Mouse (Mus musculus) stomach, embryonic 15.5 days (tissue): ENCODE results near the gene Plau. TPM values are rescaled to one million over a fixed set of nuclear protein-coding genes. Genes with fewer than 3 reads are reported as not detected.

ENCODE experiments used
- ATAC-seq: fragments of 200-750 bp; cut with Nextera tagmentation; 2 replicates; pipeline ENCODE4 v1.8.0; 2017; ENCODE audit warnings: low read depth, moderate number of reproducible peaks, moderate TSS enrichment; ENCODE audit not compliant: insufficient read depth, low FRiP score
- H3K27ac ChIP-seq: fragments of 300-500 bp; sonication (generic); 2 replicates; pipeline ENCODE4 v1.5.1; 2015; ENCODE audit warnings: mild to moderate bottlenecking, inconsistent platforms
- H3K27me3 ChIP-seq: fragments of 300-500 bp; sonication (generic); replicated peaks from 2 replicates; pipeline ENCODE4 v1.6.1; 2015; ENCODE audit warnings: inconsistent platforms
- H3K36me3 ChIP-seq: fragments of 300-500 bp; sonication (generic); 2 replicates; pipeline ENCODE4 v1.6.1; 2015; ENCODE audit warnings: inconsistent platforms
- H3K4me1 ChIP-seq: fragments of 300-500 bp; sonication (generic); 2 replicates; pipeline ENCODE4 v1.6.1; 2015; ENCODE audit warnings: inconsistent platforms
- H3K4me2 ChIP-seq: fragments of 300-500 bp; sonication (generic); 2 replicates; pipeline ENCODE4 v1.6.1; 2015; ENCODE audit warnings: mild to moderate bottlenecking, inconsistent platforms
- H3K4me3 ChIP-seq: fragments of 300-500 bp; sonication (generic); replicated peaks from 2 replicates; pipeline ENCODE4 v1.5.1; 2015; ENCODE audit warnings: inconsistent platforms
- H3K9ac ChIP-seq: fragments of 300-500 bp; sonication (generic); 2 replicates; pipeline ENCODE4 v1.6.1; 2015; ENCODE audit warnings: inconsistent platforms
- H3K9me3 ChIP-seq: fragments of 300-500 bp; sonication (generic); 2 replicates; pipeline ENCODE4 v1.6.1; 2016; ENCODE audit warnings: inconsistent platforms
- WGBS: fragments of 180-500 bp; shearing (Covaris S2); methylation state at CpG from one replicate; pipeline ENCODE4 v1.1.7; 2015; 5-methylcytosine and 5-hydroxymethylcytosine counted together
- polyA plus RNA-seq: library from polyadenylated mRNA; unstranded; fragments of >200 nt; fragmentation: Nextera tagmentation; extraction: Ambion mirVana; gene quantifications from 2 replicates; pipeline ENCODE4 v1.2.1, GENCODE M21; 2015

Gene Plau
- polyA plus RNA-seq, 1 experiment from 2014 or later, result 1.9 TPM

GRCm38 (mm10) chr14:20809820-20810219 is 26.6 kb upstream of the Plau start:
- Histone ChIP-seq H3K36me3 (no peaks in the 10 kb centered on the region), H3K27ac (no peak overlapping the region), H3K4me1 (peaks cover 10% of the 10 kb centered on the region; the same call in 1 of the 2 replicates), H3K4me2 (no peak overlapping the region), H3K27me3 (no peaks in the 10 kb centered on the region), H3K9me3 (no peaks in the 10 kb centered on the region), H3K4me3 (no peak overlapping the region), H3K9ac (no peak overlapping the region)
- no peak for ATAC-seq

GRCm38 (mm10) chr14:20811236-20811635 is 25.2 kb upstream of the Plau start:
- ATAC-seq, result no peak

GRCm38 (mm10) chr14:20811779-20812406 is 24.6 kb upstream of the Plau start:
- H3K9me3 ChIP-seq, result no peaks in the 10 kb centered on the region
- H3K4me2 ChIP-seq, result no peak overlapping the region
- H3K9ac ChIP-seq, result no peak overlapping the region
- H3K27ac ChIP-seq, result no peak overlapping the region
- no peak overlapping the region for H3K4me3 ChIP-seq
- no peaks in the 10 kb centered on the region for H3K36me3 ChIP-seq
- H3K27me3 ChIP-seq, result no peaks in the 10 kb centered on the region
- H3K4me1 ChIP-seq, result no peaks in the 10 kb centered on the region
- 41% methylated on average over 7 of the region's 7 CpGs for WGBS
- 0 out of 2 replicates have a peak, but pooled peaks have one; percentile 53 for ATAC-seq

More at GRCm38 (mm10) chr14:20811236-20811635, 25.2 kb upstream of the Plau start:
- Histone ChIP-seq H3K27me3 (no peaks in the 10 kb centered on the region), H3K4me1 (no peaks in the 10 kb centered on the region), H3K9ac (no peak overlapping the region), H3K36me3 (no peaks in the 10 kb centered on the region), H3K9me3 (no peaks in the 10 kb centered on the region), H3K4me3 (no peak overlapping the region), H3K27ac (no peak overlapping the region), H3K4me2 (no peak overlapping the region)
- 86% methylated on average over 8 of the region's 8 CpGs for WGBS

GRCm38 (mm10) chr14:20815448-20815847 is 21.0 kb upstream of the Plau start:
- no peak overlapping the region for H3K9ac ChIP-seq
- H3K4me1 ChIP-seq, result no peaks in the 10 kb centered on the region
- H3K27ac ChIP-seq, result no peak overlapping the region
- no peak overlapping the region for H3K4me2 ChIP-seq
- 86% methylated on average over 3 of the region's 3 CpGs for WGBS
- no peaks in the 10 kb centered on the region for H3K9me3 ChIP-seq
- H3K36me3 ChIP-seq, result no peaks in the 10 kb centered on the region
- H3K27me3 ChIP-seq, result no peaks in the 10 kb centered on the region
- no peak for ATAC-seq
- no peak overlapping the region for H3K4me3 ChIP-seq

GRCm38 (mm10) chr14:20824517-20824916 is 11.9 kb upstream of the Plau start:
- no peak overlapping the region for H3K4me2 ChIP-seq
- H3K27ac ChIP-seq, result no peak overlapping the region
- no peak overlapping the region for H3K9ac ChIP-seq
- H3K9me3 ChIP-seq, result no peaks in the 10 kb centered on the region
- H3K4me1 ChIP-seq, result no peaks in the 10 kb centered on the region
- WGBS, result 73% methylated on average over 1 of the region's 1 CpGs
- H3K27me3 ChIP-seq, result no peaks in the 10 kb centered on the region
- no peak overlapping the region for H3K4me3 ChIP-seq
- H3K36me3 ChIP-seq, result no peaks in the 10 kb centered on the region
- ATAC-seq, result no peak

GRCm38 (mm10) chr14:20825516-20825915 is 10.9 kb upstream of the Plau start:
- H3K9ac ChIP-seq, result no peak overlapping the region
- H3K27ac ChIP-seq, result no peak overlapping the region
- H3K4me2 ChIP-seq, result no peak overlapping the region
- H3K36me3 ChIP-seq, result no peaks in the 10 kb centered on the region
- ATAC-seq, result no peak
- no peaks in the 10 kb centered on the region for H3K9me3 ChIP-seq
- WGBS, result 94% methylated on average over 2 of the region's 2 CpGs
- no peaks in the 10 kb centered on the region for H3K27me3 ChIP-seq
- no peak overlapping the region for H3K4me3 ChIP-seq
- no peaks in the 10 kb centered on the region for H3K4me1 ChIP-seq

GRCm38 (mm10) chr14:20827061-20827460 is 9.4 kb upstream of the Plau start:
- Histone ChIP-seq H3K4me1 (no peaks in the 10 kb centered on the region), H3K9ac (no peak overlapping the region), H3K36me3 (no peaks in the 10 kb centered on the region), H3K4me3 (no peak overlapping the region), H3K9me3 (no peaks in the 10 kb centered on the region), H3K27me3 (no peaks in the 10 kb centered on the region), H3K4me2 (no peak overlapping the region), H3K27ac (no peak overlapping the region)
- no peak for ATAC-seq
- 82% methylated on average over 8 of the region's 8 CpGs for WGBS

- Histone ChIP-seq H3K36me3 (no peaks in the 10 kb centered on the region), H3K4me3 (no peak overlapping the region), H3K27me3 (no peaks in the 10 kb centered on the region), H3K9me3 (no peaks in the 10 kb centered on the region), H3K4me1 (no peaks in the 10 kb centered on the region), H3K27ac (no peak overlapping the region), H3K4me2 (no peak overlapping the region), H3K9ac (no peak overlapping the region)
- 85% methylated on average over 5 of the region's 5 CpGs for WGBS
- no peak for ATAC-seq
Measured at GRCm38 (mm10) chr14:20827491-20827890, 9.0 kb upstream of the Plau start.

GRCm38 (mm10) chr14:20828524-20828923 is 7.9 kb upstream of the Plau start:
- ATAC-seq, result no peak
- Histone ChIP-seq H3K4me1 (no peaks in the 10 kb centered on the region), H3K4me3 (no peak overlapping the region), H3K9ac (no peak overlapping the region), H3K27ac (no peak overlapping the region), H3K27me3 (no peaks in the 10 kb centered on the region), H3K4me2 (no peak overlapping the region), H3K36me3 (no peaks in the 10 kb centered on the region), H3K9me3 (no peaks in the 10 kb centered on the region)
- 82% methylated on average over 3 of the region's 3 CpGs for WGBS

GRCm38 (mm10) chr14:20829523-20830366 is 6.7 kb upstream of the Plau start:
- no peaks in the 10 kb centered on the region for H3K36me3 ChIP-seq
- H3K9ac ChIP-seq, result no peak overlapping the region
- no peaks in the 10 kb centered on the region for H3K4me1 ChIP-seq
- no peak overlapping the region for H3K4me2 ChIP-seq
- 61% methylated on average over 12 of the region's 12 CpGs for WGBS
- H3K27ac ChIP-seq, result no peak overlapping the region; the same call in 1 of the 2 replicates
- no peak for ATAC-seq
- no peak overlapping the region for H3K4me3 ChIP-seq
- no peaks in the 10 kb centered on the region for H3K9me3 ChIP-seq
- no peaks in the 10 kb centered on the region for H3K27me3 ChIP-seq

- Histone ChIP-seq H3K27me3 (no peaks in the 10 kb centered on the region), H3K9ac (no peak overlapping the region), H3K27ac (no peak overlapping the region), H3K36me3 (no peaks in the 10 kb centered on the region), H3K9me3 (no peaks in the 10 kb centered on the region), H3K4me1 (no peaks in the 10 kb centered on the region), H3K4me2 (no peak overlapping the region), H3K4me3 (no peak overlapping the region)
- WGBS, result 54% methylated on average over 9 of the region's 9 CpGs
- no peak for ATAC-seq
Measured at GRCm38 (mm10) chr14:20831141-20831910, 5.1 kb upstream of the Plau start.

GRCm38 (mm10) chr14:20831915-20832314 is 4.5 kb upstream of the Plau start:
- Histone ChIP-seq H3K27me3 (no peaks in the 10 kb centered on the region), H3K9me3 (no peaks in the 10 kb centered on the region), H3K4me2 (no peak overlapping the region), H3K27ac (no peak overlapping the region), H3K36me3 (no peaks in the 10 kb centered on the region), H3K9ac (no peak overlapping the region), H3K4me1 (0 out of 2 replicates have a peak, but pooled peaks cover 3% of the 10 kb centered on the region), H3K4me3 (no peak overlapping the region)
- ATAC-seq, result no peak
- 74% methylated on average over 1 of the region's 1 CpGs for WGBS
